Mouse (Mus musculus) thymus, postnatal 36 days (tissue): Measurements from ENCODE around the gene Tmed1.
A peak's percentile ranks its signal among the peaks of the same experiment; 100 is the strongest.
"Not testable (repeated sequence)": the region's sequence is repeated elsewhere in the genome, so short reads cannot be mapped to it uniquely, and the experiment has no call there.

Experiments used
- DNase-seq, 2 experiments: peaks; one replicate each; pipeline ENCODE4 v3.0.0; 2022; ENCODE audit warnings: mixed read lengths in 2 of 2

Gene Tmed1

DNA sequence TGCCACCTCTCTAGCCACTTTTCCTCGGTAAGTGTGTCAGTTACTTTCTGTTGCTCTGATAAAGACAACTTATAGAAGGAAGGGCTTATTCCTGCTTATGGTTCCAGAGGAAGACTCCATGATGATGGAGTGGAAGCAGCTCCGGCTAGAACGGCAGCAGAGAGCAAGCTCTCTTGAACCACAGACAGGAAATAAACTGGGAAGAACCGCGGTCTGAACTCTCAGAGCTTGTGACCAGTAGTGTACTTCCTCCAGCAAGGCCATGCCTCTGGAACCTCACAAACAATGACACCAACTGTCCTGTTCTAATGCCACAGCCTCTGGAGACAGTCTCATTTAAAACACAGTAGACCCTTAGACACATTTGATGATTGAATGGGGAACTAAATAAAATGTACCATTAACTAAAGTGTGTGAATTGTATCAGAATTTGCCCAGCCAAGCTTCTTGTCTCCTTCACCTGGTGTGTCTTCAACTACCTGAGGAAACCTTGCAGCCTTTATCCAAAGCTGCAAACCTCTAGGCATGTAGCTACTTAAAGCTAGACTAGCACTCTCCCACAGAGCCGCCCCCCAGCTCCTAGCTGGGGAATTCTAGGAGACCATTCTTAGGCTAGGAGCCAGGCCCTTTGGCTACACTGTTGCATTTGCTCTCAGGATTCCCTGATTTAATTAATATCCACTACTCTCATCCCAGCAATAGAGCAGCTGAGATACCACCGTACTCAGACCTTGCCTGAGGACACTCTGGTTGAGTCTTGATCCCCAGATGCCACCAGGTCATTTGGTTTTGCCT lies 15.3 kb upstream of the Tmed1 start:
- no peak for DNase-seq

DNA sequence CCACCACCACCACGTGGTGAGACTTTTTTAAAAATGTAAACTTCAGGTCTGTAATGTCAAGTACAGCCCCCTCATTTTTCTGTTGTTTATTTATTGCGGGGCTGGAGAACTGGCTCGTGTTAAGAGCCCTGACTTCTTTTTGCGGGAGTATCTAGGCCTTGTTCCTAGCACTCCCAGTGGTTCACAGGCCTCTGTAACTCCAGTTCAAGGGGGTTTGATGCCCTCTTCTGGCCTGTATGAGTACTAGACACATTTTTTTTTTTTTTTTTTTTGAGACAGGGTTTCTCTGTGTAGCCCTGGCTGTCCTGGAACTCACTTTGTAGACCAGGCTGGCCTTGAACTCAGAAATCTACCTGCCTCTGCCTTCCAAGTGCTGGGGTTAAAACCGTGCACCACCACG lies 8.6 kb upstream of the Tmed1 start:
- DNase-seq: not testable (repeated sequence)

DNA sequence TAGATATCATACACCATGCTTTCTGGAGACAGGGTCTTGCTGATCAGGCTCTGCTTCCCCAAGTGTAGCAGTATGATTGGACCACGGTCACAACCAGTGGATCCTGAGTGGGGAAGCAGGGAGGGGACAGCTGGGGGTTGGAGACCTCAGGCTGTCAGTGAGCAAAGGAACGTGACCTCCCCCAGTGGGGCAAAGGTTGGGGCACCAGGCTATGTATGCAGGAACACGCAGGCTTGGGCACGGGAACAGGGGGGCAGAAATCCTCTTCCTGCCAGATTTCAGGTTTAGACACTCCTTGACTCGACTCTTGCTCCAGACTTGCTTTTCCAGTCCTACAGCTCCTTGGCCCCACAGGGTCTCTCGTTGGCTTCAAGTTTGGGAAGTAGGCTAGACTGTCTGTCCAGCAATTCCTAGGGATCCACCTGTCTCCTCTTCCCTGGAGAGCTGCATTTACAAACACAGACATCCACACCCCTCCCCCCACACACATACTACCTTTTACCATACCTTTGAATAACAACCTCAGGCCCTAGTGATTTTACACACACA lies 8.0 kb upstream of the Tmed1 start:
- DNase-seq: no peak

DNA sequence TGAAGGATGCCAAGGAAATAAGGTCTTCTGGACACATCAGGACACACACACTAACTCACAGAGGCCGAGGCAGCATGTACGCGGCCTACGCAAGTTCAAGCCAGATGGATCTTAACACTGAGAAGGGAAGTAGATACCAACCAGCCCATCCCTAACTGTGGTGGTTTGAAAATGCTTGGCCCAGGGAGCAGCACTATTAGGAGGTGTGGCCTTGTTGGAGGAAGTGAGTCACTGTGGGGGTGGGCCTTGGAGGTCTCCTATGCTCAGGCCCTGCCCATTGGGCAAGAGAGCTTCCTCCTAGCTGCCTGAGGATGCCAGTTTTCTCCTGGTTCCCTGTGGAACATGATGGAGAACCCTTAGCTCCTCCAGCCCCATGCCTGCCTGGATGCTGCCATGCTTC lies 3.4 kb upstream of the Tmed1 start:
- no peak for DNase-seq

DNA sequence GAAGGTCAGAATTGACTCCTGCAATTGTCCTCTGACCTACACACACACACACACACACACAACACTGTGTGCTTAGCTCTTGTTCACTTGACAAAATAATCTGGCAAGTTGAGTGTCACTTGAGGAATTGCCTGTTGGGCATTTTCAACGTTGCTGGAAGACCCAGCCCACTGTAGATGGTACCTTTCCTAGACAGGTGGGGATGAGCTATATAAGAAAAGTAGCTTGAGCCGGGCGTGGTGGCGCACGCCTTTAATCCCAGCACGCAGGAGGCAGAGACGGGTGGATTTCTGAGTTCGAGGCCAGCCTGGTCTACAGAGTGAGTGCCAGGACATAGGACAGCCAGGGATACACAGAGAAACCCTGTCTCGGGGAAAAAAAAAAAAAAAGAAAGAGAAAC lies 1.0 kb upstream of the Tmed1 start:
- no peak for DNase-seq

DNA sequence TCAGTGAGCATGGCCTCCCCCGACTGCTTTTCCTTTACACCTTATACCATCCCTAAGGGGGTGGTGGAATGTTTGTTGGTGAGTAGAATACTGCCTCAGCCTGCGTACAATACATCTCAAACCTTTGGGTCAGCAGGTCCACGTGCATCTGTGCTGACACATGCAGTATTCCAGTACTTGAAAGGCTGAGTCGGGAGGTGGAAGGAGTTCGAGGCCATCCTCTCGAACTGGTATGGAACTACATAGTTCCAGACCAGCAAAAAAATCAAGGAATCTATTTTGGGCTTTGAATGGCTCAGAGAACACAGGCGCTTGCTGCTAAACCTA lies 600 bp upstream of the Tmed1 start:
- DNase-seq: no peak

DNA sequence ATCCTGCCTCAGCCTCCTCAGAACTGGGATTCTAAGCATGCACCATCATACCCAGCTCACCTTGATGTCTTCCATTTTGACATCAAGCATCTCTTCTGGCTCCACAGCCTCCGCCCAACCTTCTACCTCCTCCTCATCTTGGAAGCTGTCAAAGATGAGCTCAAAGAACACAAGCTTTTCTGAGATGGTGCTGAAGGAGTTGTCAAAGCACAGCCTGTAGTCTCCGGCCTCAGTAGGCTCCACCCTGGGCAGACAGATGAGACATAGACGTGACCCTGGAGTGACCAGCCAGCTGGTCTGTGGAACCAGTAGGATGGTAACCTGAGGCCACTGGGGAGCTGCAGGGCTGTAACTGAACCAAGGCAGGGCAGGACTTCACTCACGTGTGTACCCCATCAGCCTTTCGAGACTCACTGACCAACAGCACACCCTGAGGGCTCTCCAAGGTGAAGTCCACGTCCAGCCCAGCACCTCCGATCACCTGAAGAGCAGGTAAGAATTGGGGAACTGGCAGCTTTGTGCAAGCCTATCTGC lies 1.1 kb downstream of the Tmed1 start:
- no peak for DNase-seq

DNA sequence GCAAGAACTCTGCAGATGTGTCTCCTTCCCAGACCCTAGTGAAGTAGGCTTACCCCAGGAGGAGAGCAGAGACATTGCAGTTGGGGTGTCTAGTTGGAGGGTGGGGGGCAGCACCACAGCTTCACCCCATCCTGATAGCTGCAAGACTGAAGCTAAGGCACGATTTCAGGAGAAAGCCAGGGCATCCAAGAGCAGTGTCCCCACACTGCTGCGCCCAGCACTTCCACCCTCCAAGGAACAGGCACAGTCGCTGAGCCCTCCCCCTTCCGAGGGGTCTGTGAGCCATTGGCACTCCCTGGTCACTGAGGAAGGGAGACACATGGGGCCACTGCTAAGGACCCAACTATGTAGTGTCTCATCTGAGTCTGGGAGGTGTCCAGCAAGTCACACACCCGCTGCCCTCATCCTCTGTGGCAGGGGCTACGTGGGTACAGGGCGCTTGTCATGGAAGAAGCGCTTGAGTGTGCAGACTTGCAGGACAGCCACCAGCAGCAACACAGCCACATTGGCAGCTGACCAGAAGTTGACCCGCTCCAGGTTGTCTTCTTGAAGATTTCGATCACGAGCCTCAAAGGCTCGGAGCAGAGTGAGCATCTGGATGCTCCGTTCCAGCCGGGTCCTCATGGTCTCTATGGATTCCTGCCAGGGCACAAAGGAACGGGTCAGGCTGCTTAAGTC lies 2.2 kb downstream of the Tmed1 start:
- DNase-seq: no peak

DNA sequence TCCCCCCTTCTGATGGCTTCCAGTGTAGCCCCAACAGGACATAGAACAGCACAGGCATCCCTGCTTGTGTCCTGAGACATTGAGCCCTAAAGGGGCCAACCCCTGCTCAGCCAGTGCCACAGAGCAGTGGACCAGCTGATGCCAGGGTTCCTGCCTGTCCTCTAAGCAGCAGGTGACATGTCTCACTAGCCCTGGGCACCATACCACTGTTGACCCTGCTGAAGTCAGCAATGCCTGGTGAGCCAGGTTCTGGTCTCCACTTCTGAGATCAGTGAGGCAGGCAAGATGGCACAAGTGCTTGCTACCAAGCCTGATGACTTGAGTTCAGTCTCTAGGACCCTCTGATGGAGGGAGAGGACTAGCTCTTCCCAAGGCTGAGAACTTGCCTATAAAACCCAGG lies 4.3 kb downstream of the Tmed1 start:
- no peak for DNase-seq

DNA sequence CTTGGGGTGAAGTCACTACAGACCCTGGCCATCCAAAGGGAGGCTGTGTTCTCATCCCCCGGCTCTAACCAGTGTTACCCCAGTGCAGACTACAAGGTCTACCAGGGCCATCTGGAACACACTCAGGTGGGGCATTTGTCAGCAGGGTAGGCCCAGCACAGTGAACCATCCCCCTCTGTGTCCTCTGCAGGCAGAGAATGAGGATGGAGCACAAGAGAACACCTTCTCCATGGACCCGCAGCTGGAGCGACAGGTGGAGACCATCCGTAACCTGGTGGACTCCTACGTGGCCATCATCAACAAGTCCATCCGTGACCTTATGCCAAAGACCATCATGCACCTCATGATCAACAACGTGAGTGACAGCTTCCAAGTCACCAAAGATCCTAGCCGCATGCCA lies 6.7 kb downstream of the Tmed1 start:
- no peak for DNase-seq

DNA sequence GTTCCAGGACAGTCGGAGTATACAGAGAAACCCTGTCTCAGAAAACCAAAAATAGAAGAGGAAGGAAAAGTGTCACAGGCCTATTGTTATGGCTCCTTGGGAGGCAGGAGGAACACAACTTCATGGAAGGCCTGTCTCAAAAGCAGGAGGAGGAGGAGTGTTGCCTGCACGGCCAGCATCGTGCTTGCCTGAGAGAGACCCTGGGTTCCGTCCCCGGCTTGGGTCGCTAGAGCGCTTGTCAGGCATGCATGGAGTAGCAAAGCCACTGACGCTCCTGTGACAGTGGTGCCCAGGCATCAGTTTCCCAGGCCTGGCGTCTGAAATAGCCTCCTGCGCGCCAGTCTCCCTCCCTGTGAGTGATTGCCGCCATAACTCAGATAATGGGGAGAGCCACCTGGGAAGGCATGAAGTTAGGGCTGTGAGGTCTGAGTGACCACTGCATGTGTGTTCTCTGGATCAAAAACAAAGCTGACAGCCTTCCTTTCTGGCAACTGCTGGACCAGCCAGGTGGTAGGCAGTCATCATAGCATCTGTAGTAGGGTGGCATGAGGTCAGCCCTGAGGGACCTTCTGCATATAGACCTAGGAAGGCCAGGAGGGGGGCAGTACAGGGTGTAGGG lies 11.7 kb downstream of the Tmed1 start:
- no peak for DNase-seq

DNA sequence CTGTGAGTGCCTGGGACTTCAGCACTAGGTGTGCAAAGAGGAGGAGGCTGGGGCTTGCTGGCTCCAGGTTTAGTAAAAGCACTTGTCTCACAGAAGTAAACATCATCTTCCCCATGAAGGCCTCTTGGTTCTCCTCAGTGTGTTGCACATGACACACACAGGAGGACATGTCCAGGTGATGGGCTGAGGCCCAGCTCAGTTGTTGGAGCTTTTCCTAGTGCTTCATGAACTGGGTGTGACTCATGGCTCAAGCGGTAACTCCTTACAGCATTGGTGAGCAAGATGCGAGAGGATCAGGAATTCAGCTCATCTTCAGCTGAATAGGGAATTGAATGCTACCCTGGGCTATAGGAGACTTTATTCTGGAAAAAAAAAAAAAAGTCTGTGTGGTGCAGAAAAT lies 12.4 kb downstream of the Tmed1 start:
- no peak for DNase-seq

DNA sequence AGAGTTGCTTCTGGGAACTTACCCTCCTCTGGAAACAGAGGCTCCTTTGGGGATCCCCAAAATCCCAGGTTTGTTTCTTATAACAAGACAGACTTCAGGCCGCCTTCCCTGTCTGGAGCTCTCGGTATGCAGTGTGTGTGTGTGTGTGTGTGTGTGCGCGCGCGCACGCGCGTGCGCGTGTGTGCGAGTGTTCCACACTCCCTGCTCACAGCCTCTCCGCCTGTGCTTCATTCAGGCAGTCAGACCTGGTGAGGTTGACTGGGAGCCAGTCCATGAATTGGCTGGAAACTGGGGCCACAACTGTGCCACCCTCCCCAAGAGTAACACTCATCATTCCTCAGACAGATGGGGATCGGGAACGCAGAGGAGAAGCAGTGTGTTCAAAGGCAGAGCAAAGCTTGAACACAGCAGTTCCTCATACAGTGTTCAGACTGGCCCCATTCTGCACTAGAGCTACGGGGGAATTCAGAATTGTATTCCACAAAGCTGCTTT lies 13.0 kb downstream of the Tmed1 start:
- no peak for DNase-seq

DNA sequence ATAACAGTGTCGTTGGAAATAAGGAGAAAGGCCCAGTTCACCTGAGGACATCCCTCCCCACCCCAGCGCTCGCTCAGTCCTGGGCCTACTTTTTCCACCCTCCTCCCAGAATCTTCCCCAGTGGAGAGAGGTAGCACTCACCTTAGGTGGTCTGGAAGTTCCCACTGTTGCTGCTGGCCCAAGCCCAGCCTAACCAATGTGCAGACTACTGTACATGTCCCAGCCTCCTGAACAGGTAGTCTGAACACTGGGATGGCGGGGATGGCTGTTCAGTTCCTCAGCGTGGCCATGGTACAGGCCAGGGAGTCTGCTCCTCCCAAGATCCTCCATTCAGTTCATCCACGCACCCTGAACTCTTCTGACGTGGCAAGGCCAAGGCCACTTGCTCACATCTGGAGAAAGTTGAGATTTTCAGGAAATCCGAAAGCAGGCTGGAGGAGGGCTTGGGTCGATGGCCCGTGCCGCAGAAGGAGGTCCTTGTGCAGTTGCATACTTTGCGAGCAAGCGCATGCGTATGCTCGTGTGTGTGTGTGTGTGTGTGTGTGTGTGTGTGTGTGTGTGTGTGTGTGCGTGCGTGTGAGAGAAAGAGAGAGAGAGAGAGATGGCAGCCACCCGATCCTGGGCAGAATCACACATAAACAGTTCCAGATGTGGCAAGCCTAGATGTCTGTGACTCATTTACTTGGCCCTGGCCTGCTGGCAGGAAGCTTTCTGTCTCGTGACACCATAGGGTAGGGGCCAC lies 13.6 kb downstream of the Tmed1 start:
- DNase-seq: no peak

DNA sequence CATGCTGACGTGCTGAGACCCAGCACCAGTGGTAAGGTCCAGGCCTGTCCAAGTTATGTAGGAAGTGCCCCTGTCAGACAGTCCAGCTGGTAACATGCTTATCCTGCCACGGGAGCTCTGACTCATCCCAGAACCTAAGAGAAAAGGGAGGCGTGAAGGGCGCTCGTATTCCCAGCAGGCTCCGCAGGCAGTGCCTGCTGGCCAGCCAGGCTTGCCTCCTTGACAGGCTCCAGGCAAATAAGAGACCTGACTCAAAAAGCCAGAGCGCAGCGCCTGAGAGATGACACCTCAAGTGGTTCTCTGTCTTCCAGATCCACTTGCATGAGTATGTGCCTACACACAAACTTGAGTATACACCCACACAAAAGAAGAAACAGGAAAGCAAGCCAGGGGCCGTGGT lies 15.3 kb downstream of the Tmed1 start:
- DNase-seq: no peak

DNA sequence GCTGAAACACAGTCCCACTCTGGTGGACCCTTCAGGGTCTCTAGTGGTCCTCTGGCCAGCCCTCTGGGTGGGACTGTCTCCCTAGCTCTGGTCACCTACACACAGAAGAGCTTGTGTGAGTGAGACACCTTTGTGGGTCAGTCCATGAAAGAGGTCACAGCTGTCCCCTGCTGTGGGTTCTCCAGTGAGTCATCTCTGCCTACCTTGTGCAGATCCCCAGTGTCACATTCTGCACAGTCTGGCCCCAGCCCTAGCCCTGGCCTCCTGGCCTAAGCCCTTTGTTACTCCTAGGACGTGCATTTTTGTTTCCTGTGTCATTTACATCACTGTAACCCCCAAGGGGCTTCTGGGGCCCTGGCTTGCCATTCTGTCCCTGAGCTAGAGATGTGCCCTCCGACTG lies 16.1 kb downstream of the Tmed1 start:
- no peak for DNase-seq

DNA sequence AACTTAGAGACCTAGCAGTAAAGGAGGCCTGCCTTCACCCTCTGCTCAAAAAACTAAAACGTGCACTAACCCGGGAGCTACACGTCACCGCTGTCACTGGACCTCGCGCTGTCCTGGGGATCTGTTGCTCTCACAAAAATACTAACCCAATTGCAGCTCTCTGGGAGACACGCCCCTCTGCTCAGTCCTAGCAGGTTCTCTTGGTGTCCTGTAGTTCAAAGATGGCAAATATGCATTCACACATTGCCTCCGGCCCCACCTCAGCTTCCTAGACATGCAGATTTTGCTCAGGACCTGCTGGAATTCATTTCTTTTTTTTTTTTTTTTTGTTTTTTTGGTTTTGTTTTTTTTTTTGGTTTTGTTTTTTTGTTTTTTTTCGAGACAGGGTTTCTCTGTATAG lies 19.4 kb downstream of the Tmed1 start:
- DNase-seq: no peak

DNA sequence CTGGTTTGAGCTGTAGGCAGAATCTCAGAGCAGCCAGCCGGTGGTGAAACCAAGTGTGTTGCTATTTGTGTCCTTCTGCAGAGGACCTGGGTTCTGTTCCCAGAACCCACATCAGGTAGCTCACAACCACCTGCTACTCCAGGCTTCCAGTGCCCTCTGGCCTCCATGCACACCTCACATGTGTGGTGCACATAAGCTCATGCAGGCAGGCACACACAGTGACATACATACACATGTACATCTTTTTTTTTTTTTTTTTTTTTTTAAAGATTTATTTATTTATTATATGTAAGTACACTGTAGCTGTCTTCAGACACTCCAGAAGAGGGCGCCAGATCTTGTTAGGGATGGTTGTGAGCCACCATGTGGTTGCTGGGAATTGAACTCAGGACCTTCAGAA lies 21.8 kb downstream of the Tmed1 start:
- DNase-seq: not testable (repeated sequence)

DNA sequence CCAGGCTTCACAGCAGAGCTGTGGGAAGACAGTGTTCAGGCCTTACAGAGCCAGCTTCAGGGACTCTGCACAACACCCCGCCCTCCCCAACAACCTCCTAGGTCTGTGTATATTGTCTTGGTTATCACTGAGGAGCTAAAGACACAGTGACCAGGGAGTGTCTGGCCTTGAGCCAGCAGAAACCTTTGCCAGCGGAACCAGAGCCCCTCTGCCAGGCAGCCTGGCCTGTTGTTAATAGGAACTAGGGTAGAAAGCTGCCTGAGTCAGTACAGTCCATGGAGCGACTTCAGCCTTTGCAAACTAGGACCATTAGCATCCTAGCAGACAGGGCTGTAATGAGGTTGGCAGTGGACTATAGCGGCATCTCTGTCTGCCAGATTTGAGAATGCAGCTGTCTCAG lies 26.0 kb downstream of the Tmed1 start:
- DNase-seq: no peak

DNA sequence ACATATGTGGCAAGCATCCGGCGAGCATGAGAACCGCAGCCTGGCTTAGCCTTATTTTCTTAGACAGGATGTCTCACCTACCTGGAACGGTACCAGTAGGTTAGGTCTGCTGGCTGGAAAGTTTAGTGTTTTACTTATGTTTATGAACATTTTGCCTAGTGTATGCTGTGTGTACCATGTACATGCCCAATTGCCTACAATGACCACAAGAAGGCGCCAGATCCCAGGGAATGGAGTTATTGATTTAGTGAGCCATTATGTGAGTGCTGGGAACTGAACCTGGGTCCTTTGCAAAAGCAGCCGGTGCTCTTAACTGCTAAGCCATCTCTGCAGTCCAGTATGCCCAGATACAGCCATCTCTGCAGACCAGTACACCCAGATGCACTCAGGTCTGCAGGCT lies 32.3 kb downstream of the Tmed1 start:
- no peak for DNase-seq

DNA sequence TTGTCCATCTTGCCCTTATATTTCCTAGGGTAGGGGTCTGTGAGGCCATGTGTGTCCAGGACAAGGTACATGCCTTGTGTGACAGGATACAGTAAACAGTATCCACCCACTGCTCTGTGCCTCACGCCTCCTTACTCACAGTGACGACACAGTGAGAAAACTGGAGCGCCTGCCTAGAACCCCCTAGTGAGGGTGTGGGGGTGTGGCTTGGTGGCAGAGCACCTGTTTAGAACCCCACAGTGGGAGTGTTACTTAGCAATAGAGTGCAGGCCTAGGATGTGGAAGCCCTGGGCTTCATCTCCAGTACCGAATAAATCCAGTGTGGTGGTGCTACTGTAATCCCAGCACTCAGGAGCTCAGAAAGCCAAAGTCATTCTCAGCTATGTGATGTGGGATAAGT lies 37.1 kb downstream of the Tmed1 start:
- DNase-seq: no peak

DNA sequence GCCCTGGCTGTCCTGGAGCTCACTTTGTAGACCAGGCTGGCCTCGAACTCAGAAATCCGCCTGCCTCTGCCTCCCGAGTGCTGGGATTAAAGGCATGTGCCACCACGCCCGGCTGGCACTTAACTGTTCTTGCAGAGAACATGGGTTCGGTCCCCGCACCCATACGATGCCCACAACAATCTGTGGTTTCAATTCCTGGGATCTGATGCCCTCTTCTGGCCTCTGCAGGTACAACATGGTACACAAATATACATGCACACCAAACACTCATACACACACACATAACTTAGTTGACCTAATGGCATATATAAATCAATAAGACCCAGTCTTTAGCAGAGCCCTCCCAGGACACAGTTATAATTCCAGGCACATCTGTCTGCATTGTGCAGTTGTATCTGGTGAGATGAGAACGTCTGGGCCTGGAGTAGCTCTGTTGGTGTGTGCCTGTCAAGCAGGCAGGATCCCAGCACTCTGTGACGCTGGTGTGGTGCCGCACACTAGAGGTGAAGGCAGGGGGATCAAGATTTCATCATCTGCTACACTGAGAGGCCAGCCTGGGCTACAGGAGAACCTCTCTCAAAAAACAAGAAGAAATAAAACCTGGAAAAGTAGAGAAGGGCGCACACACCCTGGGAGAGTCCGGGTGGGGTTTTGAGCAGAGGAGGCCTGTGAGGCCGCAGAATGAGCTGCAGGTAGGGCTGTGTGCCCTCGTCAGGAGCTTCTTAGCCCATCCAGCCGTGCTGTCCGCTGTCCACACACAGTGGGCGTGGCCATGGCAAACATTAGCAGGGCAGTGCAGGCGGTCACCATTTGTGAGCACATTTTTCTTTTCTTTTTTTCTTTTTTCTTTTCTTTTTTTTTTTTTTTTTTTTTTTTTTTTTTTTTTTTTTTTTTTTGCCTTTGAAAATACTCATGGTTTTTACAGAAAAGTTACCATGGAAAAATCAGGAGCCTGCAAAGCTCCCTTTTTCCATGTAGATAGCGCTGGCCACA lies 40.7 kb downstream of the Tmed1 start:
- DNase-seq: peak; percentile 60 to 71
